Mouse (Mus musculus): Measurements from ENCODE around the gene Zhx3.

Gene Zhx3

GRCm38 (mm10) chr2:160872890-160873382 is at the start of gene Zhx3:
TSS of gene Zhx3 (minus strand) at chr2:160872998.
- peak; percentile 66 for DNase-seq (ENCODE audit: extremely low spot score, low read depth, low spot score)

GRCm38 (mm10) chr2:160921285-160921684 is 48.5 kb upstream of the Zhx3 start:
- no peak for DNase-seq (ENCODE audit: extremely low spot score, low read depth, low spot score)

GRCm38 (mm10) chr2:160918930-160919215 is 46.1 kb upstream of the Zhx3 start:
- no peak for DNase-seq (ENCODE audit: extremely low spot score, low read depth, low spot score)

GRCm38 (mm10) chr2:160918154-160918929 is 45.5 kb upstream of the Zhx3 start:
- DNase-seq (ENCODE audit: extremely low spot score, low read depth, low spot score), result no peak

DNA sequence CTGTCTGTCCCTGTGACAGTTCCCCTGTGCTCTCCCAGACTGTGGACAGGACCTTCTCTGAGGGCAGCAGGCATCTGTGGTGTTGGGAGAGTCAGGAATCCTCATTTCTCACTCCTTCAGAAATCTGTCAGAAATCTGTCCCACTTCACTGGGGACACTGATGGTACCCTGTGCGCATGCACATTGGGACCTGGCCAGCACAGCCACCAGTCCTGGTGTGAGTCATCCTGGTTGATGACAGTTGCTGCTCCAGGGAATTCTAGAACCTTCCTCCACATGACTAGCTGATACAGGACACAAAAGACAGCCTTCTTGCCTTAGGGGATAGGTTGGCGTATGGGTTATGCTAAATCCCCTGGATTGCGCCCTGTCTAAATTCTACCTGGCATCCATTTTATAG is 44.5 kb upstream of the Zhx3 start:
- DNase-seq (ENCODE audit: extremely low spot score, low read depth, low spot score), result no peak

- no peak for DNase-seq (ENCODE audit: extremely low spot score, low read depth, low spot score)
Observed at GRCm38 (mm10) chr2:160916714-160917113, 43.9 kb upstream of the Zhx3 start.

DNA sequence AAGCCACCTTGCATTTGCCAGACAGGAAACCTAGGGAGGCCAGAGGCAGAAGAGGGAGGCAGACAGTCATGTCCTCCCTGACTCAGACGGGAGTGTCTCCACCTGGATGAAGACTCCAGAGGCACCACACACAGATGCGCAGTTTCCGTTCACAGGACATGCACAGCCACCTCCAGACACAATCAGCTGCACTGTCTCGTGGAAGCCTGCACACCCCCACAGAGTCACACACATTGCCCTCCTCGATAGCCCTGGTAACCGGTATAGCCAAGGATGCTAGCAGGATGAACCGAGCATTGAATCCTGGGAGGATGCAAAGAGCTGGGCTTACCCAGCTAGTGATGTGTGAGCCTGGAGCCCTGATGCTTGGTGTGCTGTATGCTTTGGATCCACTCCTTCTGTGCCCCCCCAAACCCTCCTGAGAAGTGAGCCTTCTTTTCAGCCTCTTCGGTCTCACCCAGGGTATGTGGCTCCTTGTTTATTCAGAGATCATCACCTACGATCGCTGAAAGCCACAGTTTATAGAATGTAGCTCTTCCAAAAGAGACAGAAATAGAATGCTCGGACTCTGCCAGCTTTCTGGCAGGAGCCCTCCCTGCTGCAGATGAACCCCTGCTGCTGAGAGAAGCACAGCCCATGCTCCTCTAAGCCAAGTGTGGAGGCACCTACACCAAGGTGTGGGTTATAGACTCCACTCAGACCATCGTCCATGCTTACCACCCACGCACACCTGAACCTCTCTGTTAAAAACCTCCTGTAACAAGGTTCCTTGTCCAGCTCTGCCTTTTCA is 43.2 kb upstream of the Zhx3 start:
- no peak for DNase-seq (ENCODE audit: extremely low spot score, low read depth, low spot score)

- no peak for DNase-seq (ENCODE audit: extremely low spot score, low read depth, low spot score)
Observed at GRCm38 (mm10) chr2:160914656-160915055, 41.9 kb upstream of the Zhx3 start.

DNA sequence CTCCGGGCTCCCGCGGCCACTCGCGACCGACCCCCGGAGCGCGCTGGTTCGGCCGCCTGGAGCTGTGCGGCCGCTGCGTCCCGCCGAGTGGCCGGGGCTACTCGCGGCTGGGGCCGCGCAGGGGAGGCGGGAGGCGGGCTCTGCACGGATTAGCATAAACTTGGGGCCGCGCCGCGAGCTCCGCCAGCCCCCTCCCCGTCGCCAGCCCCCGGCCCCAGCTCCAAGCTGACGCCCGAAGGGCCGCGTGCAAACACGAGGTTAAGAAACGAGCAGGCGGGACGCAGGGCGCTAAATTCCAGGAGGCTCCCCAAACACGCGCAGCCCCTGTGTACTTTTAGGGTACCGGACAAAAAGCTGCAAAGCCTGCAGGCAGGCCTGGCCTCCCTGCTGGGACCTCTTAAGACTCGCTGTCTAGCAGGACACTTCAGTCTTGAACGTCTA is 39.5 kb upstream of the Zhx3 start, which contains the start of gene Emilin3:
TSS of gene Emilin3 (minus strand) at position 98 of the 441 bp plus-strand sequence.
- DNase-seq (ENCODE audit: extremely low spot score, low read depth, low spot score), result no peak

- no peak for DNase-seq (ENCODE audit: extremely low spot score, low read depth, low spot score)
Observed at GRCm38 (mm10) chr2:160911558-160912201, 38.9 kb upstream of the Zhx3 start.

DNA sequence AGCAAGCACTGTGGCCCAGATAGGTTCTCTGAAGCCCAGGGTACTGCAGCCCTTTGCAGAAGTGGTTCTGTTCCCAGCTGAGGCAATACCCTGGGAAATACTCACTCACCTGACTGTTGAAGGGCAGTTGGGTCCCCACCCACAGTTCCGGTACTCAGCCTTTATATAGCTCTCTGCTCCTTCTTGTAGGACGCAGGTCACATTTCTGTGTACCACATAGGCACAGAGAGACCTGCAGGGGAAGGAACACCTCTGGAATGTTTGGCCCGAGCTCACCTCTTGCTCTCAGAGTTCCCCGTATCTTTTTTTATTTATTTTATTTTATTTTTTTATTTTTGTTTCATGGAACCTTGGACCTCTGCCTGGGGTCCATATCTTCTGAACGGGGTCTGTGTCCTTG is 37.8 kb upstream of the Zhx3 start:
- no peak for DNase-seq (ENCODE audit: extremely low spot score, low read depth, low spot score)

- DNase-seq (ENCODE audit: extremely low spot score, low read depth, low spot score), result no peak
Observed at GRCm38 (mm10) chr2:160908607-160909006, 35.8 kb upstream of the Zhx3 start.

DNA sequence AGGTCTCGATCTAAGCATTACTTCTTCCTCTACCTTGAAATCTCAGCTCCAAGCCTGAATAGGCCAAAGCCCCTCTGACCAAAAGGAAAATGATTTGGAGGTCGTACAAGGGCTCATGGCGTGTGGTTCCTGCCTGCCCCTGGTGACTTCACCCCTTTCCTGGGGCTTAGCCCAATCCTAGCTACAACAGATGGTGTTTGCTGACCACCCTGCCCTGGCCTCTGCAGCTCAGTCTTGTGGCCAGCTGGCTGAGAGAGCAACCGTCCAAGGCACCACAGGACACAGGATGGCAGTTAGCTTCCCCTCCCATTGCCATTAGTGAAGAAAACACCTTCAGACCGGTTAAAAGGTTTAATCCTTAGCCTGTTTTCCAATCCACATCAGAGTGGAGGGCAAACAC is 33.3 kb upstream of the Zhx3 start:
- no peak for DNase-seq (ENCODE audit: extremely low spot score, low read depth, low spot score)

- DNase-seq (ENCODE audit: extremely low spot score, low read depth, low spot score), result no peak
Observed at GRCm38 (mm10) chr2:160905301-160905700, 32.5 kb upstream of the Zhx3 start.

- DNase-seq (ENCODE audit: extremely low spot score, low read depth, low spot score), result no peak
Observed at GRCm38 (mm10) chr2:160901656-160902412, 29.0 kb upstream of the Zhx3 start.

DNA sequence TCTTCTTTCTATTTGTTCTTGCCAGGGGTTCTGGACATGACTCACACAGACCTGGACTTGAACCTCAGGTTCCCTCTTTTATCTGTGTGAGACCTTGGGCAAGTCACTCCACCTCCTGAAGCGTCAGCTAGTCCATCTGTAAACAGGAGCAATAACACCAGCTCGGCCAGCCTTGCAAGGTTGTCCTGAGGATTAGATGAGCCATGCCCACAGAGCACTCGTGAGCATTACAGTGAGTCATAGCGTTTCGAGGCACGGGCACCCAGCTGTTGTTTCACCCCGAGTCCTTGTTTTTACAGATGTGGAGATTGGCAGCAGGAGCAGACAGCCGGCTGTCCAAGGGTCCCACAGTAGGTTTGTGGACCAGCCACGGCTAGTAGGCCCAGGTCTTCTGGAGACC is 18.9 kb upstream of the Zhx3 start:
- DNase-seq (ENCODE audit: extremely low spot score, low read depth, low spot score), result no peak

DNA sequence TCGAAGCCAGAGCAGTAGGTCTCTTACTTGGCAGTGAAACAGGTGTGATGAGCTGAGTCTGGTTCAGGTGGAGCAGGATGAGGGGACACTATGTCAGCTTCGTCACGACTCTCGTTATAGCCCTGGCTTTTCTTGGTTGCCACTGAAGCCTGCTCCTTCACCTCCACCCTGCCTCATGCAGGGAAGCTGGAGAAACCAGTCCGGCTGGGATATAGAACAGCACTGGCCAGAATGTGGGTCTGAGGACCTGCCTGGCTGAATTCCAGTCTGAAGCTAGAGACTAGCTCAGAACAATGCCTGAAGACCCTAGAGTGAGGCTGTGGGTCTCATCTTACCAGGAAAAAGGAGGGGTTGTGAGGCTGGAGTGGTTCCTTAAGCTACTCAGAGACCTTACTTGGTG is 18.2 kb upstream of the Zhx3 start:
- DNase-seq (ENCODE audit: extremely low spot score, low read depth, low spot score), result no peak

- DNase-seq (ENCODE audit: extremely low spot score, low read depth, low spot score), result no peak
Observed at GRCm38 (mm10) chr2:160887859-160888258, 15.1 kb upstream of the Zhx3 start.

GRCm38 (mm10) chr2:160887284-160887683 is 14.5 kb upstream of the Zhx3 start:
- peak; percentile 82 for DNase-seq (ENCODE audit: extremely low spot score, low read depth, low spot score)

- no peak for DNase-seq (ENCODE audit: extremely low spot score, low read depth, low spot score)
Observed at GRCm38 (mm10) chr2:160886221-160886620, 13.4 kb upstream of the Zhx3 start.

DNA sequence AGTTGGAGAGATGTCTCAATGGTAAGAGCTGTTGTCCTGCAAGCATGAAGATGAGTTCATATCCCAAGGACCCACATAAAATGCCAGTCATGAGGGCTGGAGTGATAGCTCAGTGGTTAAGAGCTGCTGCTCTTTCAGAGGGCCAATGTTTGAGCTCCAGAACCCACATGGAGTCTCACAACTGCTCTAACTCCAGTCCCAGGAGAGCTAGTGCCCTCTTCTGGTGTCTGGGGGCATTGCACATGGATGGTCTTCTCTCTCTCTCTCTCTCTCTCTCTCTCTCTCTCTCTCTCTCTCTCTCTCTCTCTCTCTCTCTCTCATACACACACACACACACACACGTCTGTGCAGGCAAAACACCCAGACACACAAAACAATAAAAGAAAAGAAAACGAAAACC is 12.0 kb upstream of the Zhx3 start:
- peak; percentile 30 for DNase-seq (ENCODE audit: extremely low spot score, low read depth, low spot score)
